Mouse (Mus musculus) hindbrain, embryonic 13.5 days (tissue): ENCODE measurements around the gene Flnc. TPM values are rescaled to one million over a fixed set of nuclear protein-coding genes. Genes with fewer than 3 reads are reported as not detected.

ENCODE experiments used
- ATAC-seq: fragments of 200-750 bp; cut with Nextera tagmentation; 2 replicates; pipeline ENCODE4 v1.8.0; 2017; ENCODE audit warnings: moderate TSS enrichment; ENCODE audit not compliant: low FRiP score
- H3K27ac ChIP-seq: fragments of 300-500 bp; sonication (generic); 2 replicates; pipeline ENCODE4 v1.5.1; 2015; ENCODE audit warnings: inconsistent platforms, mild to moderate bottlenecking, moderate library complexity
- H3K27me3 ChIP-seq: fragments of 300-500 bp; sonication (generic); 2 replicates; pipeline ENCODE4 v1.6.1; 2015; ENCODE audit warnings: mild to moderate bottlenecking, inconsistent platforms
- H3K36me3 ChIP-seq: fragments of 300-500 bp; sonication (generic); 2 replicates; pipeline ENCODE4 v1.6.1; 2015; ENCODE audit warnings: mild to moderate bottlenecking, inconsistent platforms
- H3K4me1 ChIP-seq: fragments of 300-500 bp; sonication (generic); replicated peaks from 2 replicates; pipeline ENCODE4 v1.6.1; 2015; ENCODE audit warnings: inconsistent platforms
- H3K4me2 ChIP-seq: fragments of 300-500 bp; sonication (generic); 2 replicates; pipeline ENCODE4 v1.6.1; 2015; ENCODE audit warnings: inconsistent platforms, mild to moderate bottlenecking, moderate library complexity
- H3K4me3 ChIP-seq: fragments of 300-500 bp; sonication (generic); 2 replicates; pipeline ENCODE4 v1.5.1; 2015; ENCODE audit warnings: mild to moderate bottlenecking, inconsistent platforms
- H3K9ac ChIP-seq: fragments of 300-500 bp; sonication (generic); 2 replicates; pipeline ENCODE4 v1.6.1; 2015; ENCODE audit warnings: mild to moderate bottlenecking, inconsistent platforms
- H3K9me3 ChIP-seq: fragments of 300-500 bp; sonication (generic); 2 replicates; pipeline ENCODE4 v1.6.1; 2016; ENCODE audit warnings: inconsistent platforms
- WGBS: fragments of 180-500 bp; shearing (Covaris S2); methylation state at CpG from one replicate; pipeline ENCODE4 v1.1.7; 2015; 5-methylcytosine and 5-hydroxymethylcytosine counted together
- polyA plus RNA-seq: library from polyadenylated mRNA; unstranded; fragments of >200 nt; fragmentation: Nextera tagmentation; extraction: Ambion mirVana; gene quantifications from 2 replicates; pipeline ENCODE4 v1.2.1, GENCODE M21; 2015

The Flnc gene
- polyA plus RNA-seq, 1 experiment from 2014 or later = 5.8 TPM

GRCm38 (mm10) chr6:29467583-29468354, 34.7 kb downstream of the Flnc start, which contains the start of gene Atp6v1f:
Gene Atp6v1f, plus strand, starts transcription at chr6:29467718.
- Histone ChIP-seq H3K27me3 (peaks cover 3% of the 10 kb centered on the region; the same call in 1 of the 2 replicates), H3K4me1 (peaks cover 14% of the 10 kb centered on the region), H3K4me2 (peak within 1 kb of the TSS; percentile 75), H3K9ac (peak within 1 kb of the TSS; percentile 83), H3K9me3 (no peaks in the 10 kb centered on the region), H3K27ac (peak within 1 kb of the TSS; percentile 81), H3K4me3 (peak within 1 kb of the TSS; percentile 78), H3K36me3 (peaks cover 27% of the 10 kb centered on the region)
- WGBS = under 1% methylated on average over 39 of the region's 39 CpGs
- ATAC-seq = peak; percentile 95

GRCm38 (mm10) chr6:29468851-29469250, 35.8 kb downstream of the Flnc start:
- 94% methylated on average over 3 of the region's 3 CpGs for WGBS
- H3K27ac ChIP-seq = no peak overlapping the region
- H3K4me1 ChIP-seq = peaks cover 18% of the 10 kb centered on the region
- H3K36me3 ChIP-seq = peaks cover 27% of the 10 kb centered on the region
- H3K4me2 ChIP-seq = peak overlapping the region; percentile 75
- peak overlapping the region; percentile 83 for H3K9ac ChIP-seq
- H3K9me3 ChIP-seq = no peaks in the 10 kb centered on the region
- peak overlapping the region; percentile 78 for H3K4me3 ChIP-seq
- no peak for ATAC-seq
- H3K27me3 ChIP-seq = peaks cover 8% of the 10 kb centered on the region

GRCm38 (mm10) chr6:29471137-29471536, 38.1 kb downstream of the Flnc start, which contains the start of gene Atp6v1fnb:
Gene Atp6v1fnb, plus strand, starts transcription at chr6:29471437.
- no peak for ATAC-seq
- Histone ChIP-seq H3K4me2 (no peak within 1 kb of the TSS), H3K4me1 (peaks cover 25% of the 10 kb centered on the region), H3K27ac (no peak within 1 kb of the TSS), H3K4me3 (no peak within 1 kb of the TSS), H3K36me3 (peaks cover 27% of the 10 kb centered on the region), H3K9me3 (no peaks in the 10 kb centered on the region), H3K27me3 (peaks cover 24% of the 10 kb centered on the region), H3K9ac (no peak within 1 kb of the TSS)
- WGBS = 95% methylated on average over 4 of the region's 4 CpGs

DNA sequence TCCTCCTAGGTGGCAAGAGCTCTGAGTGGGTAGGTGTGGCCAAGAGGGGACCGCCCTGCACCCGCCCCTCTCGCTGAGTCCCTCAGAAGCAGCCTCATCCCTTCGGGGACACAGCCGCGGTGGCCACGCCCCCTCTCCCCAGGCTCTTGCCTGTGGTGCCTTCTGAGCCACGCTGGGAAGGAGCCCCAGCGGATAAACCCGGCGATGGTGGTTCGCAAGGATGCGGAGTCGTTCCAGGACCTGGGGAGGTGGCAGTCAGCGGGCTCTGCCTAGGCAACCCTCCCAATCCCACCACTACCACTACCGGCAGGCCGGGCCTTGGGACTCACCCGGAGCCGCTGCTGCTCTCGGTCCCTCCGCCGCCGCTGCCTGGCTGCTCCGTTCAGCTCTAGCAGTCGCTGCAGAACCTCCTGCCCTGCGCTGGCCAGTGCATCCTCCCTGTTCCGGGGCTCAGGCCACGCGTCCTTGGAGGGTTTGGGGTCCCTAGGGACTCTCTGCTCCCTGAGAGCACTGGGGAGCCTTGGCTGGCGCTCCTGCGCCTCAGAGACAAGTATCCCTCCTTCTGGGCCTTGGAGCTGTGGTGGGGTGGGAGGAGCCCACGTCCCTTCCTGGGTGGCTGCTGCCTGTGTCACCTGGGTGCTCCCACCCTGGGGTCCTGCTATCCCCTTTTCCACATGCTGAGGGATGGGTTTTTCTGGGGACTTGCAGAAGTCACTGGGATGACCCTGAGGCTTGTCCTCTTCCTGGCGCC, 41.1 kb downstream of the Flnc start:
- Histone ChIP-seq H3K9ac (peak overlapping the region; percentile 56), H3K27me3 (peaks cover 35% of the 10 kb centered on the region), H3K36me3 (peaks cover 27% of the 10 kb centered on the region), H3K9me3 (no peaks in the 10 kb centered on the region), H3K4me3 (peak overlapping the region; percentile 35), H3K4me1 (peaks cover 15% of the 10 kb centered on the region), H3K27ac (no peak overlapping the region), H3K4me2 (peak overlapping the region; percentile 54)
- 3% methylated on average over 33 of the region's 33 CpGs for WGBS
- ATAC-seq = peak; percentile 86

DNA sequence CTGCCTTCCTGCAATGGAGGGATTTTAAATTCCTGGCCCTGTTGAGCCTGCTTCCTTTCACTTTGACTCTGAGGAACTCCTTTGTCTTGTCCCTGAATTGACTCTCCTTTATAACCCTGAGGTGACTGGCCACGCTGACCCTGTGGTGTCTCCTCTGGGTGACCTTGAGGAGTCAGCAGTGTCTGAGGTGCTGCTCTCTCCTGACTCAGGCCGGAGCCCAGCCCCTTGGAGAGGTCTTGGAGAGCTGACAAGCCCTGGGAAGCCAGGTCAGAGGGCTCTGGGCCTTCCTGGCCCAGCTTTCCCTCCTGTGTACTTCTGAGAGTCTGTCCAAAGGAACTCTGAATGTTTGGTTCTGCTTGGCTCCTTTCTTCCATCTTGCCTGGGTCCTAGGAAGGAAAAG, 41.7 kb downstream of the Flnc start:
- ATAC-seq = no peak
- H3K9ac ChIP-seq = no peak overlapping the region
- peaks cover 11% of the 10 kb centered on the region for H3K4me1 ChIP-seq
- H3K27me3 ChIP-seq = peaks cover 35% of the 10 kb centered on the region
- no peak overlapping the region for H3K27ac ChIP-seq
- 52% methylated on average over 2 of the region's 2 CpGs for WGBS
- no peak overlapping the region for H3K4me3 ChIP-seq
- no peaks in the 10 kb centered on the region for H3K9me3 ChIP-seq
- no peak overlapping the region for H3K4me2 ChIP-seq
- peaks cover 26% of the 10 kb centered on the region for H3K36me3 ChIP-seq

DNA sequence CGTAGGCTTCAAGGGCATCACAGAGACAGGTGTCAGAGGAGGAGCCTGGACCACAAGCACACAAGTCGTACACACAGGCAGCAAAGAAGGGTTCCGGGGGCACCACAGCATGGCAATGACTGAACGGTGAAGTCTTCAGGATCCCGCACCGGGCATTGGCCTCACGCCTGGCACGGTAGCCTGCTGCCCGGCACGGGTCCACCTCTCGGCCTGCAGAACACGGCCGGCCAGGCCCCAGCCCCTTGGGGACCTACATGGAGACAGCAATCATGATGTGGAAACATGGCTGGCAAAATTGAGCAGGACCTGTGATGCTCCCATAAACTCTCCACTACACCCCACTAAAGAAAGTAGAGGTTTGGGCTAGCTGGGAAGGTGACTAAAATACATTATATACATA, 49.6 kb downstream of the Flnc start:
- 93% methylated on average over 13 of the region's 13 CpGs for WGBS
- Histone ChIP-seq H3K27ac (no peak overlapping the region), H3K4me2 (no peak overlapping the region), H3K9me3 (no peaks in the 10 kb centered on the region), H3K36me3 (no peaks in the 10 kb centered on the region), H3K4me1 (peaks cover 9% of the 10 kb centered on the region), H3K4me3 (no peak overlapping the region), H3K27me3 (peaks cover 46% of the 10 kb centered on the region), H3K9ac (no peak overlapping the region)
- ATAC-seq = no peak

GRCm38 (mm10) chr6:29484716-29485559, 51.9 kb downstream of the Flnc start:
- peak; percentile 59 for ATAC-seq
- H3K9me3 ChIP-seq = no peaks in the 10 kb centered on the region
- no peak overlapping the region for H3K27ac ChIP-seq
- peaks cover 9% of the 10 kb centered on the region for H3K4me1 ChIP-seq
- H3K9ac ChIP-seq = peak overlapping the region; percentile 43; the same call in 1 of the 2 replicates
- H3K4me2 ChIP-seq = peak overlapping the region; percentile 56
- 4% methylated on average over 26 of the region's 26 CpGs for WGBS
- H3K27me3 ChIP-seq = peaks cover 43% of the 10 kb centered on the region
- no peaks in the 10 kb centered on the region for H3K36me3 ChIP-seq
- H3K4me3 ChIP-seq = peak overlapping the region; percentile 19

DNA sequence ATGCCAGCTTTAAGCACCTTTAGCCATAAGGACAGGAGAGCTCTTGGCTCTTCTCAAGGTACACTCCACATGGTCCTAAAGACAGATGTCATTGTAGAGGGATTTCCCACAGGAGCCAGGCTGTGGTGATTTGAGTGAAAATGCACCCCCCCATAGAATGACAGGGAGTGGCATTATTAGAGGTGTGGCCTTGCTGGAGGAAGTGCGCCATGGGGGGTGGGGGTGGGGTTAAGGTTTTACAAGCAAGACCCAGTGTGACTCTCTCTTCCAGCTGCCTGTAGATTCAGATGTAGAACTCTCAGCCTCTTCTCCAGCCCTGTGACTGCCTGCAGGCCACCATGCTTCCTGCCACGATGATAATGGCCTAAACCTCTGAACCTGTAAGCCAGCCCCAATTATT, 52.9 kb downstream of the Flnc start:
- ATAC-seq = no peak
- H3K4me3 ChIP-seq = no peak overlapping the region

DNA sequence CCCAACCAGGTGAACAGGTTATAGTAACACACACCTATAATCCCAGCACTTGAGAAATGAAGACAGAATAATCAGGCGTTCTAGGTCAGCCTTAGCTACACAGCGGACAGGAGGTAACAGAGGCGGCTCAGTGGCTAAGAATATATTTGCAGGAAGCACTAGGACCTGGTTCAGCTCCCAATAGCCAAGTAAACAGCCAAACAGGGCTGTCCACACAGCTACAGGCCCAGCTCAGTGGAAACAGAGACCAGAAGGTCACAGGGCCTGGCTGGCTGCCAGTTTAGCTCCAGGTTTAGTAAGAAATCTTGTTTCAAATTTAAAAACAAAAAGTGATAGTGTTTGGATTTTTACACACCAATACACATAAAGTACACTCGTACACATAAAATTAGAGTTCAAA, 61.0 kb downstream of the Flnc start:
- ATAC-seq = no peak
- no peak overlapping the region for H3K9ac ChIP-seq
- no peaks in the 10 kb centered on the region for H3K9me3 ChIP-seq
- WGBS = 86% methylated on average over 4 of the region's 4 CpGs
- no peak overlapping the region for H3K27ac ChIP-seq
- no peak overlapping the region for H3K4me2 ChIP-seq
- 0 out of 2 replicates have a peak, but pooled peaks cover 5% of the 10 kb centered on the region for H3K36me3 ChIP-seq
- H3K4me3 ChIP-seq = no peak overlapping the region
- peaks cover 6% of the 10 kb centered on the region; the same call in 1 of the 2 replicates for H3K4me1 ChIP-seq
- peaks cover 81% of the 10 kb centered on the region for H3K27me3 ChIP-seq

More for the DNA sequence above, 52.9 kb downstream of the Flnc start:
- H3K4me1 ChIP-seq = peaks cover 9% of the 10 kb centered on the region
- no peaks in the 10 kb centered on the region for H3K36me3 ChIP-seq
- 32% methylated on average over 2 of the region's 2 CpGs for WGBS
- no peaks in the 10 kb centered on the region for H3K9me3 ChIP-seq
- H3K27me3 ChIP-seq = peaks cover 53% of the 10 kb centered on the region
- no peak overlapping the region for H3K9ac ChIP-seq
- H3K4me2 ChIP-seq = no peak overlapping the region
- no peak overlapping the region for H3K27ac ChIP-seq

- Histone ChIP-seq H3K4me3 (peak overlapping the region; percentile 4; the same call in 1 of the 2 replicates), H3K27me3 (peaks cover 69% of the 10 kb centered on the region), H3K4me1 (peaks cover 6% of the 10 kb centered on the region; the same call in 1 of the 2 replicates), H3K4me2 (no peak overlapping the region), H3K9ac (no peak overlapping the region; the same call in 1 of the 2 replicates), H3K27ac (no peak overlapping the region), H3K36me3 (0 out of 2 replicates have a peak, but pooled peaks cover 5% of the 10 kb centered on the region), H3K9me3 (no peaks in the 10 kb centered on the region)
- ATAC-seq = no peak
- WGBS = 15% methylated on average over 25 of the region's 25 CpGs
These were observed 63.2 kb downstream of the Flnc start for GRCm38 (mm10) chr6:29496270-29496669.

GRCm38 (mm10) chr6:29497791-29498190, 64.7 kb downstream of the Flnc start:
- no peak overlapping the region for H3K27ac ChIP-seq
- WGBS = 46% methylated on average over 2 of the region's 2 CpGs
- no peak overlapping the region for H3K4me2 ChIP-seq
- ATAC-seq = no peak
- H3K36me3 ChIP-seq = 0 out of 2 replicates have a peak, but pooled peaks cover 5% of the 10 kb centered on the region
- no peak overlapping the region for H3K9ac ChIP-seq
- H3K4me3 ChIP-seq = no peak overlapping the region
- H3K9me3 ChIP-seq = no peaks in the 10 kb centered on the region
- peaks cover 62% of the 10 kb centered on the region for H3K27me3 ChIP-seq
- peaks cover 6% of the 10 kb centered on the region; the same call in 1 of the 2 replicates for H3K4me1 ChIP-seq
